Mouse (Mus musculus): Measurements from ENCODE around the gene Noxred1.

GRCm38 (mm10) chr12:87260562-87260961 lies 22.0 kb upstream of the Noxred1 start:
- TF ChIP-seq EP300 (IDR thresholded peaks at IDR 0.05; ENCODE audit: low read length), result no peak
- no peak for TF ChIP-seq CTCF (conservative IDR thresholded peaks at IDR 0.05 in 1 of 2, IDR thresholded peaks at IDR 0.05 in 1 of 2; ENCODE audit: low read depth in 2 of 2, low read length in 2 of 2)
- TF ChIP-seq USF1 (IDR thresholded peaks at IDR 0.05; ENCODE audit: low read depth, low read length), result no peak
- no peak for TF ChIP-seq POLR2AphosphoS2 (IDR thresholded peaks at IDR 0.05; ENCODE audit: low read depth, low read length)
- no peak for TF ChIP-seq POLR2A (IDR thresholded peaks at IDR 0.05; ENCODE audit: low read depth, low read length)
- no peak for TF ChIP-seq RCOR1 (conservative IDR thresholded peaks at IDR 0.05; ENCODE audit: low read depth, low read length)
- TF ChIP-seq ZNF384 (IDR thresholded peaks at IDR 0.05; ENCODE audit: low read depth, low read length), result no peak
- TF ChIP-seq BHLHE40 (IDR thresholded peaks at IDR 0.05; ENCODE audit: low read depth, low read length), result no peak
- no peak for TF ChIP-seq TCF12 (IDR thresholded peaks at IDR 0.05; ENCODE audit: low read depth, low read length)
- no peak for TF ChIP-seq NRF1 (IDR thresholded peaks at IDR 0.05; ENCODE audit: low read depth, low read length)
- no peak for TF ChIP-seq HCFC1 (IDR thresholded peaks at IDR 0.05; ENCODE audit: low read depth, low read length)
- TF ChIP-seq MEF2A (IDR thresholded peaks at IDR 0.05; ENCODE audit: borderline replicate concordance, low read depth, low read length), result no peak
- TF ChIP-seq USF2 (conservative IDR thresholded peaks at IDR 0.05; ENCODE audit: low read depth, low read length), result no peak
- no peak for TF ChIP-seq ETS1 (conservative IDR thresholded peaks at IDR 0.05; ENCODE audit: low read depth, low read length)

All from CH12.LX (cell line).